Mouse (Mus musculus): ENCODE results near the gene Ifnb1.

DNA sequence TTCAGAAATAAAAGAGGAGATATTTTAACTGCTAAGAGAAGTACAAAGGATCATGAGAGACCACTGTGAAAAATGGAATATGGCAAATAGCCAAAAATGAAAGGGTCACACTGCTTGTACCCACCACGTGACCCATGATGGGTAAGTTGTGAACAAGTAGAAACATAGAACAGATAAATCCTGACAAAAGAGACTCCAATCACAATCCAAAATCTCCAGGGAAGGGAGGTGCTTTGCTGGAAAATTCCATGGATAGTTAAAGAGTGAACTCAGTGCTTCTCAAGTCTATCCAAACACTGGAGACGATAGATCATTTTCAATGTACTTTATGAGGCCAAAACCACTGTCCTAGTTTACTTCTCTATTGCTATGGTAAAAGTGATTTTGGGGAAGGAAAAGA, 8.3 kb upstream of the Ifnb1 start:
- TF ChIP-seq GATA1 (IDR thresholded peaks at IDR 0.05; ENCODE audit: borderline replicate concordance, low read length) = no peak
- TF ChIP-seq FLI1 (IDR thresholded peaks at IDR 0.05; ENCODE audit: low read length) = no peak
